Mouse (Mus musculus): ENCODE data around the gene Neu1.

DNA sequence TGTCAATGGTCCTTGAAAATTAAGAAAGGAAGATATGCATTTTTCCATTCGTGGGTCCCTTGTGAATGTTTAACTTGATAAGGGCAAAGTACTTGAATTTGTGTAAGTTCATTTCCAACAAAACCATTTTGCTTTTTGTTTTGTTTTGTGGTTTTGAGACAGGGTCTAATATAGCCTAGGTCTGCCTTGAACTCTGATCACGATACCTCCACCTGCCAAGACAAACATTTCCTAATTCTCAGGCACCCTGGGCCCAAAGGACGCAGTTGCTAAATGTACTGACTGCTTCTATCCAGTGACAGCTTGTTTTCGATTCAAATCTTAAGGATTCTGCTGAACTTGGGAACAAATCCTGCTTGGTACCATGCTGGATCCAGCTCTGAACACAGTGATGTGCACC, 48.6 kb downstream of the Neu1 start:
- TF ChIP-seq CTCF (IDR thresholded peaks at IDR 0.05; ENCODE audit: insufficient read depth, low read depth, low read length) = no peak
- no peak for TF ChIP-seq POLR2A (IDR thresholded peaks at IDR 0.05; ENCODE audit: insufficient read depth, low read depth, low read length)
